Mouse (Mus musculus) induced T-regulatory cell, adult 2 months (primary cell): ENCODE measurements around the gene Ebf3.

Source experiments
- DNase-seq: peaks from one replicate; pipeline ENCODE4 v3.0.0-alpha.2; 2012; ENCODE audit warnings: low read depth

Gene Ebf3

GRCm38 (mm10) chr7:137313904-137314691, at the start of gene Ebf3:
Ebf3 (minus strand) TSS chr7:137314445.
- peak; percentile 61 for DNase-seq

GRCm38 (mm10) chr7:137346860-137347259, 32.6 kb upstream of the Ebf3 start:
- DNase-seq = no peak

- DNase-seq = no peak
Measured at GRCm38 (mm10) chr7:137346068-137346467, 31.8 kb upstream of the Ebf3 start.

- no peak for DNase-seq
Measured at GRCm38 (mm10) chr7:137333951-137334350, 19.7 kb upstream of the Ebf3 start.

- DNase-seq = no peak
Measured at GRCm38 (mm10) chr7:137322926-137323325, 8.7 kb upstream of the Ebf3 start.

- DNase-seq = no peak
Measured at GRCm38 (mm10) chr7:137321961-137322784, 7.9 kb upstream of the Ebf3 start.

- no peak for DNase-seq
Measured at GRCm38 (mm10) chr7:137321141-137321813, 7.0 kb upstream of the Ebf3 start.

- no peak for DNase-seq
Measured at GRCm38 (mm10) chr7:137320320-137320719, 6.1 kb upstream of the Ebf3 start.

- DNase-seq = peak; percentile 23
Measured at GRCm38 (mm10) chr7:137318924-137319885, 5.0 kb upstream of the Ebf3 start.

GRCm38 (mm10) chr7:137318383-137318775, 4.1 kb upstream of the Ebf3 start:
- no peak for DNase-seq

- DNase-seq = no peak
Measured at GRCm38 (mm10) chr7:137317659-137318382, 3.6 kb upstream of the Ebf3 start.

- DNase-seq = no peak
Measured at GRCm38 (mm10) chr7:137316926-137317658, 2.8 kb upstream of the Ebf3 start.

- no peak for DNase-seq
Measured at GRCm38 (mm10) chr7:137316181-137316925, 2.1 kb upstream of the Ebf3 start.

GRCm38 (mm10) chr7:137315544-137315940, 1.3 kb upstream of the Ebf3 start:
- no peak for DNase-seq

- no peak for DNase-seq
Measured at GRCm38 (mm10) chr7:137314710-137315543, 682 bp upstream of the Ebf3 start.

- DNase-seq = peak; percentile 27
Measured at GRCm38 (mm10) chr7:137313183-137313903, 902 bp downstream of the Ebf3 start.

- DNase-seq = peak; percentile 27
Measured at GRCm38 (mm10) chr7:137312933-137313182, 1.4 kb downstream of the Ebf3 start.
